Mouse (Mus musculus): ENCODE data around the gene Setd1b. TPM values are rescaled to one million over a fixed set of nuclear protein-coding genes. Genes with fewer than 3 reads are reported as not detected.

The Setd1b gene
- polyA plus RNA-seq, 1 experiment from 2014 or later = 5.4 TPM

DNA sequence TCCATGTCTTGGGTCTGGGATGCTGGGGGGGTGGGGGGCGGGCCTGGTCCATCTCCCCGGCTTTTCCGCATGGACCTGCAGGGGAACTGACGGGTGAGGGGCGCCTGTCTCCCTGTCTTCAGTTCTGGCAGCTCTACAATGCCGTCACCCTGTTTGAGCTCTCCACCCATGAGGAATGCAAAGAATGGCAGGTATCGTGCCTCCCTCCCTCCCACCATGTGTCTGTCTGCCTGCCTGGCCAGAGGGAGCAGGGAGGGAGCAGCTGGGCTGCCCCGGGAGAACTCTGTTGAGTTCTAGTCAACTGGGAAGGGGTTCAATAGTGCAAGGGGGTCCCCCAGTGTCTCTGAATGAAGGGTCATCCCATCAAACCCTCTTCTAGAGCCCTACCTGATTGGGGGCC, 25.9 kb upstream of the Setd1b start:
- no peaks in the 10 kb centered on the region for H3K27me3 ChIP-seq (replicated peaks; ENCODE audit: control insufficient read depth, insufficient read depth, low read length)
- ATAC-seq = no peak
- no peaks in the 10 kb centered on the region for H3K9me3 ChIP-seq (ENCODE audit: control insufficient read depth)
- H3K4me2 ChIP-seq (replicated peaks; ENCODE audit: low read depth) = no peak overlapping the region
- H3K9ac ChIP-seq (ENCODE audit: low read depth, low read length) = no peak overlapping the region
- H3K4me3 ChIP-seq (ENCODE audit: low read depth, low read length) = no peak overlapping the region
- peaks cover 3% of the 10 kb centered on the region; the same call in 1 of the 2 replicates for H3K36me3 ChIP-seq (ENCODE audit: control insufficient read depth, insufficient read depth)
- 69% methylated on average over 8 of the region's 8 CpGs for WGBS
- no peak overlapping the region for H3K27ac ChIP-seq (ENCODE audit: low read depth, low read length)
- H3K4me1 ChIP-seq (replicated peaks; ENCODE audit: control insufficient read depth, insufficient read depth, low read length) = no peaks in the 10 kb centered on the region
- TF ChIP-seq CTCF (IDR thresholded peaks at IDR 0.05; ENCODE audit: low read depth) = no peak

DNA sequence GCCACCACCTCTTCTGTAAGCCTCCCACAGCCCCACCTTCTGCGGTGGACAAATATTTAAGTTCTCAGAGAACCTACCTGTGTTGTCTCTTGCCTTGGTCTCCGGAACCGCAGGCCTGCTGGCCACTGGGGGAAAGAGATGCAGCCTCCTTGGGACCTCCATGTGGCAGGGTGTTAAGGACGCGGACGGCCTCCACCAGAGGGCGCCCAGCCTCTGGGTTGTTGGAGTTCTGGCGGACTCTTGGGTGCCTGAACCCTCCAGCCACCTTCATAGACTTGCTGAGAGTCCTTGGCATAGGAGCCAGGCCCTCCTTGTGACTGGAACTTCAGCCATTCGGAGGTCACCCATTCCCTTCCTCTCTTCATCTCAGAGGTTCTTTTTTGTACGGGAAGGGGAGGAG, 24.7 kb upstream of the Setd1b start:
- Histone ChIP-seq H3K9me3 (ENCODE audit: control insufficient read depth) (no peaks in the 10 kb centered on the region), H3K36me3 (ENCODE audit: control insufficient read depth, insufficient read depth) (peaks cover 3% of the 10 kb centered on the region; the same call in 1 of the 2 replicates), H3K4me2 (replicated peaks; ENCODE audit: low read depth) (no peak overlapping the region), H3K27ac (ENCODE audit: low read depth, low read length) (no peak overlapping the region), H3K4me1 (replicated peaks; ENCODE audit: control insufficient read depth, insufficient read depth, low read length) (no peaks in the 10 kb centered on the region), H3K9ac (ENCODE audit: low read depth, low read length) (no peak overlapping the region), H3K27me3 (replicated peaks; ENCODE audit: control insufficient read depth, insufficient read depth, low read length) (no peaks in the 10 kb centered on the region), H3K4me3 (ENCODE audit: low read depth, low read length) (no peak overlapping the region)
- WGBS = 17% methylated on average over 10 of the region's 10 CpGs
- TF ChIP-seq CTCF (IDR thresholded peaks at IDR 0.05; ENCODE audit: low read depth) = peak; percentile 94
- peak; percentile 50; the same call in 1 of the 2 replicates for ATAC-seq

DNA sequence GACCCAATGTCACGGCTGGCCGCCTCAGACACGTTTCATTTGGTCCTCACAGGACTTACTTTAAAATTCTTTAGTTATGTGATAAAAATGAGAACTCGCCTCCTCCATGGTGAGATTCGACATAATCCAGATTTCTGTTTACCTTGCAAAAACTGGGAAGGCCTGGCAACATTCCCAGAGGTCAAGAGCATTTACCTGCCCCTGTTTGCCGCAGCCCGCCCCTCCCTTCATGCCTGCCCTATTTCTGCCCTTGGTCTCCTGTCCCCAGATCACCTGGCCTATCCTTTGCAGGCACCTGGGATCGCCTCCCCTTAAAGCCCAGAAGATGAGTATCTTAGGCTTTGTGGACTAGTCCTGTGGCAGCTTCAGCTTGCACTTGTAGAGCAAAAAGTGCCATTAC, 24.2 kb upstream of the Setd1b start:
- no peak overlapping the region for H3K9ac ChIP-seq (ENCODE audit: low read depth, low read length)
- peaks cover 3% of the 10 kb centered on the region; the same call in 1 of the 2 replicates for H3K36me3 ChIP-seq (ENCODE audit: control insufficient read depth, insufficient read depth)
- 83% methylated on average over 8 of the region's 8 CpGs for WGBS
- H3K27ac ChIP-seq (ENCODE audit: low read depth, low read length) = no peak overlapping the region
- TF ChIP-seq CTCF (IDR thresholded peaks at IDR 0.05; ENCODE audit: low read depth) = no peak
- ATAC-seq = no peak
- no peaks in the 10 kb centered on the region for H3K27me3 ChIP-seq (replicated peaks; ENCODE audit: control insufficient read depth, insufficient read depth, low read length)
- H3K4me3 ChIP-seq (ENCODE audit: low read depth, low read length) = no peak overlapping the region
- H3K9me3 ChIP-seq (ENCODE audit: control insufficient read depth) = no peaks in the 10 kb centered on the region
- H3K4me2 ChIP-seq (replicated peaks; ENCODE audit: low read depth) = no peak overlapping the region
- H3K4me1 ChIP-seq (replicated peaks; ENCODE audit: control insufficient read depth, insufficient read depth, low read length) = no peaks in the 10 kb centered on the region

DNA sequence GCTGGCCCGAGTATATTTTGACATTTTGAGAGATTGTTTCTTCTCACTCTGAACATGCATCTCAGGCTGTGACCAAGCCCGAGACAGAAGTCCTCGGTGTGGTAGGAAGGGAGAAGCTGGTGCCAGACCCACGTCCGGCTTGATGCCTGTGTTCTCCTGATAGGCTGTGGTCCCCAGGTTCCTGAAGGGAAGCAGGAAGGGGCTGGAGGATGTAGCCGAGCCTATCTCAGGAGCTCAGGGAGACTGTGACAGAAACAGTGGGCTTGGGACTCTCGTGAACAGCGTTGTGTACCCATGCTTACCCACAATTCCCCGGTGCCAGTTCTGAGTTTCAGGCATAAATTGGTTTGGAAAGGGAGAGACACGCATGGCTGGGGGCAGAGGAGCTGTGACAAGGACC, 23.2 kb upstream of the Setd1b start:
- no peak overlapping the region for H3K4me3 ChIP-seq (ENCODE audit: low read depth, low read length)
- TF ChIP-seq CTCF (IDR thresholded peaks at IDR 0.05; ENCODE audit: low read depth) = no peak
- no peaks in the 10 kb centered on the region for H3K9me3 ChIP-seq (ENCODE audit: control insufficient read depth)
- no peaks in the 10 kb centered on the region for H3K27me3 ChIP-seq (replicated peaks; ENCODE audit: control insufficient read depth, insufficient read depth, low read length)
- no peaks in the 10 kb centered on the region for H3K4me1 ChIP-seq (replicated peaks; ENCODE audit: control insufficient read depth, insufficient read depth, low read length)
- no peak overlapping the region for H3K27ac ChIP-seq (ENCODE audit: low read depth, low read length)
- ATAC-seq = no peak
- no peak overlapping the region for H3K4me2 ChIP-seq (replicated peaks; ENCODE audit: low read depth)
- 80% methylated on average over 10 of the region's 10 CpGs for WGBS
- H3K36me3 ChIP-seq (ENCODE audit: control insufficient read depth, insufficient read depth) = peaks cover 3% of the 10 kb centered on the region; the same call in 1 of the 2 replicates
- no peak overlapping the region for H3K9ac ChIP-seq (ENCODE audit: low read depth, low read length)

DNA sequence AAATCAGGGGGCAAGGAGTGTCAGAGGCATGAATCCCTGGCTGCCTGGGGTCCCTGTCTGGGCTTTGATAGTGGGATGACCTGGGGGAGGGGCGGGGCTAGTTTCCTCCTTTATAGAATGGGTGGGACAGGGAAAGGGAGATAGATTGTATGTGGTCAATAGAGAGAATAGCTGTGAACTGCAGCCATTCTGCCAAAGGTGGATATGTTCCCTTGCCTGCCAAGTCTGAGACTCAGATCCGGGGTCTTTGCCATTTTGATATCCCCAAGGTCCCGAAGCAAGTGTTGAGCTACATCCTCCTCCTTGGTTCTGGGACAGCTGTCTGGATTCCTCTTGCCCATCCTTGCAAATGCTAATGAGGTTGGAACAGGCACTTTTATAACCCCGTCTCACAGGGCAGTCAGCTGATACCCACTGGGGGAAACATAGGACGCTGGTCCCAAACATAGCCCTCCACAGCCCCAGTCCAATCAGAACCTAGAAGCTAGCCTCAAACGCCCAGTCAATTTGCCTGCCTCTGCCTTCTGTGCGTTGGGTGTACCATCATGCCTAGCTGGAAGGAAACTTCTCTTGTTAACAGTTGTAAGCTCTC, 21.3 kb upstream of the Setd1b start:
- Histone ChIP-seq H3K4me2 (replicated peaks; ENCODE audit: low read depth) (no peak overlapping the region), H3K4me1 (replicated peaks; ENCODE audit: control insufficient read depth, insufficient read depth, low read length) (no peaks in the 10 kb centered on the region), H3K9ac (ENCODE audit: low read depth, low read length) (no peak overlapping the region), H3K4me3 (ENCODE audit: low read depth, low read length) (no peak overlapping the region), H3K27me3 (replicated peaks; ENCODE audit: control insufficient read depth, insufficient read depth, low read length) (no peaks in the 10 kb centered on the region), H3K9me3 (ENCODE audit: control insufficient read depth) (no peaks in the 10 kb centered on the region), H3K36me3 (ENCODE audit: control insufficient read depth, insufficient read depth) (peaks cover 3% of the 10 kb centered on the region; the same call in 1 of the 2 replicates), H3K27ac (ENCODE audit: low read depth, low read length) (no peak overlapping the region)
- 78% methylated on average over 7 of the region's 7 CpGs for WGBS
- TF ChIP-seq CTCF (IDR thresholded peaks at IDR 0.05; ENCODE audit: low read depth) = no peak
- no peak for ATAC-seq

DNA sequence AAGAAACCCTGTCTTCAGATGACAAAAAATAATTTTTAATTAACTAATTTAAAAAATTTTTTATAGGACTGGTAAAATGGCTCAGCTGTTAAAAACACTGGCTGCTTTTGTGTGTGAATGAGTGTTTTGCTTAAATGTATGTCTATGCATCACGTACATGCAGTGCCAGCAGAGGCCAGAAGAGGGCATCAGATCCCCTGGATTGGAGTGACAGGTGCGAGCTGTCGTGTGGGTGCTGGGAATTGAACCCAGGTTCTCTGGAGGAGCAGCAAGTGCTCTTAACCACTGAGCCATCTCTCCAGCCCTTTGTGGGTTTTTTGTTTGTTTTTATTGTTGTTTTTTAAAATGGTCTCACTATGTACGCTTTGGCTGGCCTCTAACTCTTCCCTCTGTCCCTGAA, 19.8 kb upstream of the Setd1b start:
- Histone ChIP-seq H3K9ac (ENCODE audit: low read depth, low read length) (no peak overlapping the region), H3K27ac (ENCODE audit: low read depth, low read length) (no peak overlapping the region), H3K4me3 (ENCODE audit: low read depth, low read length) (no peak overlapping the region), H3K4me2 (replicated peaks; ENCODE audit: low read depth) (no peak overlapping the region), H3K27me3 (replicated peaks; ENCODE audit: control insufficient read depth, insufficient read depth, low read length) (no peaks in the 10 kb centered on the region), H3K9me3 (ENCODE audit: control insufficient read depth) (no peaks in the 10 kb centered on the region), H3K4me1 (replicated peaks; ENCODE audit: control insufficient read depth, insufficient read depth, low read length) (no peaks in the 10 kb centered on the region), H3K36me3 (ENCODE audit: control insufficient read depth, insufficient read depth) (peaks cover 3% of the 10 kb centered on the region; the same call in 1 of the 2 replicates)
- no peak for ATAC-seq
- peak; percentile 59 for TF ChIP-seq CTCF (IDR thresholded peaks at IDR 0.05; ENCODE audit: low read depth)
- WGBS = 91% methylated on average over 4 of the region's 4 CpGs
